Mouse (Mus musculus): ENCODE results near the gene Csf3.
"Not testable (repeated sequence)": the region's sequence is repeated elsewhere in the genome, so short reads cannot be mapped to it uniquely, and the experiment has no call there.

The Csf3 gene

GRCm38 (mm10) chr11:98693746-98694145 lies 7.3 kb upstream of the Csf3 start:
- in situ Hi-C loops (cut with MboI; ENCODE audit: low pct_unique_long_range_greater_than_20kb in 1 of 2, low sequenced_read_pairs in 2 of 2, unreplicated experiment in 1 of 2): no loop called here

DNA sequence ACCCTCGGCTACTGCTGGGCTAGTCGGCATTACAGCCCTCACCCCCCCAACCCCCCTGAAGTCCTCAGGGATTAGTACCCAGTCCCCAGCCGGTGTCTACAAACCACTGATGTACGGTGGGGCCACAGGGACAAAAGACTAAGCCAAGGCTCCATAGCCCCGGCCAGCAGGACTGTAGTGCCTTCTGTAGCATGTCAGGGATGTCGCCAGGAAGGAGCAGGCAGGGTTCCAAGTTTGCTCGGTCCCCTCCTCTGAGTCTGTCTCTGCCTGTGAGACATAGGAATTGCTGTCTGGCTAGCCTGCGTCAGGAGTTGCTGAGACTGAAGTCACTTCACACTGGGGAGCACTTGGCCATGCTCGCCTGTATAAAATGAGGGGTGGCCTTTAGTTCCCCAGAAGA lies 6.8 kb upstream of the Csf3 start:
- in situ Hi-C loops (cut with MboI; ENCODE audit: low pct_unique_long_range_greater_than_20kb in 1 of 2, low sequenced_read_pairs in 2 of 2, unreplicated experiment in 1 of 2): no loop called here

DNA sequence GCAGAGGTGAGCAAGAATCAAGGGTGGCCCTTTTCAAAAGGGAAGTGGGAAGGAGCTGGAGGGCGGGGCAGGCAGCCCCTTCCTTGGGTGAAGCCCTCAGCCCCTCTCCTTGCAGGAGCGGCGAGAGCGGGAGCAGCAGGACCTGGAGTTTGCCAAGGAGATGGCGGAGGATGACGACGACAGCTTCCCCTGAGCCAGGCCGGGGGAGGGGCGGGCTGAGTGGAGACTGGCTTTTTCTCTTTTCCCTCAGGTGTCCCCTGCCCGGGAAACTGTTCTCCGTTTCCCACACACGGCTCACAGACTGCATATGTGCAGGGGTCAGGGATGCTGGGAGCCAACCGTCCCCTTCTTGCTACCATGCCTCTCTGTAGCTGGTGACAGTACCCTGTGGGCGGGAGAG lies 5.7 kb upstream of the Csf3 start:
- in situ Hi-C loops (cut with MboI; ENCODE audit: low pct_unique_long_range_greater_than_20kb in 1 of 2, low sequenced_read_pairs in 2 of 2, unreplicated experiment in 1 of 2): loop anchor here in 1 of 2 experiments (5.0 kb wide), 1 partner anchor 87 kb away; no protein-coding TSS in a partner anchor

GRCm38 (mm10) chr11:98696454-98697216 lies 4.4 kb upstream of the Csf3 start:
- in situ Hi-C loops (cut with MboI; ENCODE audit: low pct_unique_long_range_greater_than_20kb in 1 of 2, low sequenced_read_pairs in 2 of 2, unreplicated experiment in 1 of 2): loop anchor here in 1 of 2 experiments (5.0 kb wide), 1 partner anchor 86 kb away; no protein-coding TSS in a partner anchor

- in situ Hi-C loops (cut with MboI; ENCODE audit: low pct_unique_long_range_greater_than_20kb in 1 of 2, low sequenced_read_pairs in 2 of 2, unreplicated experiment in 1 of 2): loop anchor here in 1 of 2 experiments (5.0 kb wide), 1 partner anchor 85 kb away; no protein-coding TSS in a partner anchor
These were observed 3.8 kb upstream of the Csf3 start for GRCm38 (mm10) chr11:98697225-98697624.

DNA sequence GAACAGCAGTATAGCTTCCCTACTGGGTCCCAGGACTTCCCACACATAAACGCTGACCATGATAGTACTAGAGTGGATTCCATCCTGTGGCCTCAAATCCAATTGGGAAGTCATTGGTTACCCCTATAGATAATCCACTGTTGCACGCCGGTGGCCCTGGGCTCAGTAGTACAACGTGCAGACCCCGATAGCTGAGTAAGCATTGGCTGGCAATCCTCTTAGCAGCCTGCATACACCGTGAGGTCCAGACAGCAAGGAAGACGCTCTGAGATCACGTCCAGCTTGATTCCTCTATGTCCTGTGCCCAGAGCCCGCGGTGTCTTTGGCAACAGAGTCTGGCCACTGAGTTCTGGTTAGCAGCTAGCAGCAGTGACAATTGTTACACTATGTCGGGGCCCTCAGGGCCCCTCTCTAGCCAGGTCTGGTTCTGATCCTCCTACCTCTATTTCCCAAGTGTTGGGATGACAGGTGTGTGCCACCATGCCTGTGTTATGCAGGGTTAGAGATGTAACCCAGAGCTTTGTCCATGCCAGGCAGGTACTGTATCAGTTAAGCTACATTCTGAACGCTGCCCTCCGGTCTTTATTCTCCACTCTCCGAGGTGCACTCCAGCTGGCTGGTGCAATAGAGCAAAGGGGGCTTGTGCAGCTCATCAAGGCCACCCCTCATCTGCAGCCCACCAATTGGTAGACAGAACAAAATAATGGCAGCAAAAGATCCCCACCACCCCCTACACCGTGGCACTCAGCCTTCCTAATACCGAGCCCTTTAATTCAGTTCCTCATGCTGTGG lies 2.0 kb upstream of the Csf3 start:
- in situ Hi-C loops (cut with MboI; ENCODE audit: low pct_unique_long_range_greater_than_20kb in 1 of 2, low sequenced_read_pairs in 2 of 2, unreplicated experiment in 1 of 2): loop anchor here in 1 of 2 experiments (5.0 kb wide), 1 partner anchor 83 kb away; no protein-coding TSS in a partner anchor

DNA sequence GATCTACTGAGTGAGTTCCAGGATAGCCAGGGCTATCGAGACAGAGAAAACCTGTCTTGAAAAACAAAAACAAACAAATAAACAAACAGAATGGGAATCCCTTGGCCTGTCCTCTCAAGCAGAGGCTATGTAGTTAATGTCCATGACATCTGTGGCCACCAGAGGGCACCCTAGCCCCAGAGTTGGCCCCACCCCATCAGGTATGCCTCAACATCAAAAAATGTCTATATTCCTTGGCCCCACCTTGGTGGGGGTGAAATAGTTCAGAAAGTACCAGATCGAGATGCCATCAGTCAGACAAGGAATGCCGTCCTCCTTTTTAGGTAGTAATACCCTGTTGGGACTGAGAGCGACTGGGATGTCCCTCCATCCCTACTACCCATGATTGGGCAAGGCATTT lies 1.2 kb upstream of the Csf3 start:
- in situ Hi-C loops (cut with MboI; ENCODE audit: low pct_unique_long_range_greater_than_20kb in 1 of 2, low sequenced_read_pairs in 2 of 2, unreplicated experiment in 1 of 2): loop anchor here in 1 of 2 experiments (5.0 kb wide), 1 partner anchor 82 kb away; no protein-coding TSS in a partner anchor

GRCm38 (mm10) chr11:98702323-98702722 lies 1.3 kb downstream of the Csf3 start:
- in situ Hi-C loops (cut with MboI; ENCODE audit: low pct_unique_long_range_greater_than_20kb in 1 of 2, low sequenced_read_pairs in 2 of 2, unreplicated experiment in 1 of 2): no loop called here

- in situ Hi-C loops (cut with MboI; ENCODE audit: low pct_unique_long_range_greater_than_20kb in 1 of 2, low sequenced_read_pairs in 2 of 2, unreplicated experiment in 1 of 2): no loop called here
These were observed 4.0 kb downstream of the Csf3 start for GRCm38 (mm10) chr11:98705021-98705420.

DNA sequence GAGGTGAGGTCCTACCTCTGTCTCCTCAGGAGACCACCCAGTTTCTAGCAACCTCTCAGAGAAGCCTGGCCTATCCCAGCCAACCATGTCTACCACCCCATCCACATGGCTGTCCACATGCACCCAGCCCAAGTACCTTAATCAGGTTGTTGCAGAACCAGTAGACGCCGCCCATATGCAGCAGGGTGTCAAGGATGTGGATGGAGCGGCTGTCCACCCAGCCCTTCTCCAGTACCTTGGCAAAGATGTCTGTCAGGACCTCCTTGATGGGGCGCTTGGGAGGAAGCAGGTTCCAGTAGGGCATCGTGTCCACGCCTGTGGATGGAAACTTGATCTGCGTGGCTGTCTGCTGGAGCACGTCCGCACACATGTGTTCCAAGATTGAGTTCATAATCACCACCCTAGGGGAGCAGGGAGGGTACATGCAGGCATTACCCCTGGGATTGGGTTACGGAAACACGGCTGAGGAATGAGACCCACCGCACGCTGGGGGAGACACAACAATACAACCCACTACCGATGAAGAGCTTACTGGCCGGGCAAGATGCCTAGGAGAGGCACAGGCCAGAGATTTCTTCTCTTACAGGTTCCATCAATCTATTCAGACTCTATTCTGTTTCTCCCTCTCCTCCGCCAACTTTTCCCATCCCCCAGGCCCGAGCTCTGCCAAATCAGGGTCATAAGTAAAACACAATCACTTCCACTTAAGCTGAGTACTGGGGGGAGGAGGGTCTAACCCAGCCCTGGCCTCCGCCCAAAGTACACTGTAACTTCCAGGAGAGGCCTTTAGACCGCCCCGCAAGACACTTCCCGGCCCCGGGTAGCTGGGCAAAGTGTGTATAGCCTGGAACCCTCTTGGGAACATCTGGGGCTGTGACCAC lies 6.6 kb downstream of the Csf3 start:
- in situ Hi-C loops (cut with MboI; ENCODE audit: low pct_unique_long_range_greater_than_20kb in 1 of 2, low sequenced_read_pairs in 2 of 2, unreplicated experiment in 1 of 2): no loop called here

DNA sequence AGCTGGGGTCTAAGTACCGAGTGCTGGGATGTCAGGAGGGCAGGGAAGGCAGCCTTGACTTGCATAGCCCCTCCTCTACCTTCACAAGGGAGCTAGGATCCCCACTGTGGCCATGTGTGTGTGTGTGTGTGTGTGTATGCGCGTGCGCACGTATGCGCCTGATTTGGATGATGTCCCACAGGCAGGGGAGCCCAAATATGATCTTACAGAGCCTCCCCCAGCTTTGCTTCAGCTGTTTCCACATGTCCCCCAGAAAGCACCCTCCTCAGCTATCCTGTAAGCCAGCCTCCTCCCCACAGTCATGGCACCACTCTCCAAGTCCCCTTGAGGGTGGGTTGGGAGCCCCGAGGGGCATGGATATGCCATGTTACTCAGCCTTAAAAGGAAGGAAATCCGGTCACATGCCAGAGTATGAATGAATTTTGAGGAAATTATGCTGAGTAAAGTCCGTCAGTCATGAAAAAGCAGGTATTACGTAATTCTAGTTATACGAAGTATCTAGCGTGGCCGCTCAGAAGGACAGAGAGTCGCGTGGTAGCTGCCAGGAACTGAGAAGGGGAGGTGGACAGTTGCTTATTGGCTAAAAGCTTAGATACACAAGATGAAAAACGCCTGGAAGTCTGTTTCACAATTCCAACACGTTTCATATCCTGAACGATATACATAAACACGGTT lies 7.4 kb downstream of the Csf3 start:
- in situ Hi-C loops (cut with MboI; ENCODE audit: low pct_unique_long_range_greater_than_20kb in 1 of 2, low sequenced_read_pairs in 2 of 2, unreplicated experiment in 1 of 2): no loop called here

DNA sequence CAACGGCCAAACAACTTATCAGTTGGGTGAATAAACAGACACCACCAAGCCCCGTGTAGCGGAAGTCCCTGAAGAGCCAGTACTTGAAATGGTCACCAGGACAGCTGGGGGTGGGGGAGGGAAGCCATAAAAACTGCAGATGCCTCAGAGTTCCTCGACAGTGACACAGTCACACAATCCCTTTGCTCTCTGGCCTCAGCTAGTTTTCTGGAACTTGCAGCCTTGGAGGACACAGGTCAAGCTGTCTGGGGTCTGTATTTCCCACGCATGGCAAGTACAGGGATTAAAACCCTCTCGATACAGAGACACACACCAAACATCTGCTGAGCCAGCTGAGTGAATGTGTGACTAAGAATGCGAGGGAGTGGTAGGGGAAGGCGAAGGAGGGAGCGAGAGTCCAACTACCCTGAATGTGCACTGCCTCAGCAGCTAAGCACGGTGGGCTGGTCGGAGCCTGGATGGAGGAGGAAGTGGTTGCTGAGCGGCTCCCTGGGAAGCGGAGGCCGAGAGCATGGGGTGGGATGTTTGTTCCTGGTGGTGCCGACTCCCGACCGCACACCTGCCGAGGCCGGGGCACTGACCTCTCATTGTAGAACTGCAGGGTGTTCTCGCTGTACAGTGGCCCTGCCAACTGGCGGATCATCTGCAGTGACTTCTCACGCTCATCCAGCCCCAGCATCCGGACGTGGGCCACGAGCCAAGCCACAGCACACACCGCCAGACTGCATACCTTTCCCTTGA lies 8.1 kb downstream of the Csf3 start:
- in situ Hi-C loops (cut with MboI; ENCODE audit: low pct_unique_long_range_greater_than_20kb in 1 of 2, low sequenced_read_pairs in 2 of 2, unreplicated experiment in 1 of 2): no loop called here

DNA sequence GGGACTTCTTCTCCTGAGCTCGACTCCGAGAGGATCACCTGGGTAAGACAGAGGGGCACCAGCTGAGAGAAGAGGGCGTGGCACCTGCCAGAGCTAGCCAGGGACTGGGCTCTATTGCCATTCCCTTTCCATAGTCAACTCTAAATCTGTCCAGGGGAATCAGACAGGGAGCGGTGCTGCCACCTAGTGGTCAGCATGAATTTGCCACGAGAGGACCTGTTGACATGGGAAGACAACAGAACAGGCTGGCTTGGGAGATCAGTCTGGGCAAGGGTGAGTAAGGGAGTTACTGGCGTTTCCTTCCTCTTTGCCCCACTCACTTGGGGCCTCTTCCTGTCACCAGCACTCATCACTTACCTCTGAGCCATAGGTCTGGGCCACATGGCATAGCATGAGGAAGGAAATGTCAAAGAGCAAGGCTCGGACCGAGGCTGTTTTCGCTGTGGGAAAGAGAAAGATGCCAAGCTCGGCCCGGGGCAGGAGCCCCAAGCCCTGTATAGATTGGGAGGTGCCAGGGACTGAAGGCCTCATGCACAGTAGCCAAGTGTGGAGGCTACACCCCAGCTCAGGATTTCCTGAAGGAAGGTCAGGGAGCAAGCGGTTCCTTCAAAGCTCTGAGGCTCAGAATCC lies 9.5 kb downstream of the Csf3 start:
- in situ Hi-C loops (cut with MboI; ENCODE audit: low pct_unique_long_range_greater_than_20kb in 1 of 2, low sequenced_read_pairs in 2 of 2, unreplicated experiment in 1 of 2): no loop called here

DNA sequence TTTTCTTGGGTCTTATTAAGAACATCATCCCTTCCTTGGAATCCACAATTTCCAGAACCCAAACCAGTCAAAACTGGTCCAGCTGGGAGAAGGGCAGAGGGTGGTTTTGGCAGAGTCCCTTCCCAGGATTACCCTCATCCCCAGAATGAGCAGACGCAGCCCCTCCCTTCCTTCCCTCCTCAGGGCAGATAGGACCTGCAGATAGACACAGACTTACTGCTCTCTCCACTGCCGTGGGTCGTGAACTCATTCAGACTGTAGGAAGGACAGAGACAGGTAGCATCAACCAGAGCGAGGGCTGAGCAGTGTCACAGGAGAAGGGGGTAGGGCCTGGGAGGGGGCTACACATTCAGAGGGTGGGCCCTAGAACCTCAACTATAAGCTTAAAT lies 10.0 kb downstream of the Csf3 start:
- in situ Hi-C loops (cut with MboI; ENCODE audit: low pct_unique_long_range_greater_than_20kb in 1 of 2, low sequenced_read_pairs in 2 of 2, unreplicated experiment in 1 of 2): no loop called here

- in situ Hi-C loops (cut with MboI; ENCODE audit: low pct_unique_long_range_greater_than_20kb in 1 of 2, low sequenced_read_pairs in 2 of 2, unreplicated experiment in 1 of 2): not testable (repeated sequence)
These were observed 10.9 kb downstream of the Csf3 start for GRCm38 (mm10) chr11:98712009-98712408.

DNA sequence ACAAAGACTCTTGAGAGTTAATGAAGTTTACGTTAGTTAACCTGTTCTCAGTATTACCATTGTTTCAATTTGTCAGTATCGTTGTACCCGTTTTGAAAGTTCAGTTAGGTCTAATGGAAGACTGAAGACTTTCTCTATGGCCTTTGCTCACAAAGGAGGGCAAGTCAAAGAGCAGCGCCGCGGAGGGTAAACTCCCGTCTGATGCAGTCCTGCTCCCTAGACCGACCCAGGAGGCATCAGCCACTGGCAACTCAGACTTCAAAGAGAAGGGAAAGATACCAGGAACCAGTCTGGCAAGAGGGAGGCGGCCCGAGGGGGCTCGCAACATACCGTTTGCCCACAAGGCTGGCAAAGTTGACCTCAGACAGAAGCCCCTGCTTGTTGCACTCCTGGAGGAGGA lies 12.6 kb downstream of the Csf3 start:
- in situ Hi-C loops (cut with MboI; ENCODE audit: low pct_unique_long_range_greater_than_20kb in 1 of 2, low sequenced_read_pairs in 2 of 2, unreplicated experiment in 1 of 2): no loop called here

DNA sequence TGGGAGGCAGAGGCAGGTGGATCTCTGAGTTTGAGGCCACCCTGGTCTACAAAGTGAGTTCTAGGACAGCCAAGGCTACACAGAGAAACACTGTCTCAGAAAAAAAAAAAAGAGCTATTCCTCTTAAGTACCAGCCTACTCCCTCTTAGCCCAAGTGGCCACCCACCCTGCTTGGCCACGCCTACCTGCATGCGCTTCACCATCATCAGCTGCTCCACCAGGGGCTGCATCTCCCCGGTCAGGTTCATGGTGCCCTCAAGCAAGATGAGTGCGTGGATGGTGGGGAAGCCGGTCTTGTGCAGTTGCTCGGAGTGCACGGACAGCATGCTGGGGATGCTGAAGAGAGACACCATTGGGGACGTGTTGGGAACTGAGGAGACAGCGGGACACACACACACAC lies 14.9 kb downstream of the Csf3 start:
- in situ Hi-C loops (cut with MboI; ENCODE audit: low pct_unique_long_range_greater_than_20kb in 1 of 2, low sequenced_read_pairs in 2 of 2, unreplicated experiment in 1 of 2): no loop called here

Measured in mouse embryonic stem cell (cell line).